Mouse (Mus musculus): ENCODE measurements around the gene Dnajc7. TPM values are rescaled to one million over a fixed set of nuclear protein-coding genes. Genes with fewer than 3 reads are reported as not detected.
"Not testable (repeated sequence)": the region's sequence is repeated elsewhere in the genome, so short reads cannot be mapped to it uniquely, and the experiment has no call there.

Gene Dnajc7
- polyA plus RNA-seq (2016; fragmentation: Nextera tagmentation; extraction: Ambion mirVana) = 282 and 288 TPM in 2 replicates

GRCm38 (mm10) chr11:100619982-100620381 is at the start of gene Dnajc7:
Gene Dnajc7 (minus strand): TSS chr11:100620168.
- WGBS = 2% methylated on average over 11 of the region's 11 CpGs
- Histone ChIP-seq H3K4me2 (peak within 1 kb of the TSS; percentile 86), H3K27ac (peak within 1 kb of the TSS; percentile 93), H3K4me3 (replicated peaks) (peak within 1 kb of the TSS; percentile 92), H3K27me3 (no peaks in the 10 kb centered on the region), H3K4me1 (replicated peaks) (peaks cover 28% of the 10 kb centered on the region), H3K36me3 (peaks cover 19% of the 10 kb centered on the region), H3K9ac (replicated peaks) (peak within 1 kb of the TSS; percentile 89), H3K9me3 (no peaks in the 10 kb centered on the region)
- no peak for ATAC-seq (ENCODE audit: insufficient number of reproducible peaks, insufficient read depth, low FRiP score, low TSS enrichment, low read depth)

- ATAC-seq (ENCODE audit: insufficient number of reproducible peaks, insufficient read depth, low FRiP score, low TSS enrichment, low read depth) = no peak
- H3K9ac ChIP-seq (replicated peaks) = no peak overlapping the region
- WGBS = 68% methylated on average over 10 of the region's 10 CpGs
- H3K27ac ChIP-seq = no peak overlapping the region
- no peaks in the 10 kb centered on the region for H3K27me3 ChIP-seq
- no peaks in the 10 kb centered on the region for H3K36me3 ChIP-seq
- H3K4me1 ChIP-seq (replicated peaks) = peaks cover 9% of the 10 kb centered on the region
- no peaks in the 10 kb centered on the region for H3K9me3 ChIP-seq
- H3K4me3 ChIP-seq (replicated peaks) = no peak overlapping the region
- no peak overlapping the region for H3K4me2 ChIP-seq
Measured at GRCm38 (mm10) chr11:100659806-100660205, 39.8 kb upstream of the Dnajc7 start.

- ATAC-seq (ENCODE audit: insufficient number of reproducible peaks, insufficient read depth, low FRiP score, low TSS enrichment, low read depth) = no peak
- Histone ChIP-seq H3K9ac (replicated peaks) (0 out of 2 replicates have a peak overlapping the region, but pooled peaks have one; percentile 18), H3K4me2 (no peak overlapping the region), H3K4me3 (replicated peaks) (no peak overlapping the region), H3K36me3 (no peaks in the 10 kb centered on the region), H3K27me3 (peaks cover 10% of the 10 kb centered on the region), H3K9me3 (no peaks in the 10 kb centered on the region), H3K4me1 (replicated peaks) (peaks cover 9% of the 10 kb centered on the region), H3K27ac (no peak overlapping the region)
- WGBS = 10% methylated on average over 6 of the region's 6 CpGs
Measured at GRCm38 (mm10) chr11:100656458-100656857, 36.5 kb upstream of the Dnajc7 start.

- ATAC-seq (ENCODE audit: insufficient number of reproducible peaks, insufficient read depth, low FRiP score, low TSS enrichment, low read depth); H3K9me3 ChIP-seq; H3K9ac ChIP-seq (replicated peaks); H3K4me3 ChIP-seq (replicated peaks); H3K36me3 ChIP-seq; H3K4me2 ChIP-seq; H3K4me1 ChIP-seq (replicated peaks); H3K27ac ChIP-seq: not testable (repeated sequence)
- 62% methylated on average over 3 of the region's 3 CpGs for WGBS
- peaks cover 18% of the 10 kb centered on the region for H3K27me3 ChIP-seq
Measured at GRCm38 (mm10) chr11:100655589-100655988, 35.6 kb upstream of the Dnajc7 start.

- no peaks in the 10 kb centered on the region for H3K36me3 ChIP-seq
- 26% methylated on average over 3 of the region's 3 CpGs for WGBS
Measured at GRCm38 (mm10) chr11:100651748-100652147, 31.8 kb upstream of the Dnajc7 start.

GRCm38 (mm10) chr11:100651205-100651604 is 31.2 kb upstream of the Dnajc7 start:
- no peak overlapping the region for H3K4me2 ChIP-seq
- H3K4me1 ChIP-seq (replicated peaks) = peaks cover 3% of the 10 kb centered on the region
- no peak for ATAC-seq (ENCODE audit: insufficient number of reproducible peaks, insufficient read depth, low FRiP score, low TSS enrichment, low read depth)
- H3K27ac ChIP-seq = no peak overlapping the region
- no peak overlapping the region for H3K4me3 ChIP-seq (replicated peaks)
- no peaks in the 10 kb centered on the region for H3K36me3 ChIP-seq
- 15% methylated on average over 8 of the region's 8 CpGs for WGBS
- H3K9me3 ChIP-seq = no peaks in the 10 kb centered on the region
- peaks cover 47% of the 10 kb centered on the region for H3K27me3 ChIP-seq
- no peak overlapping the region; the same call in 1 of the 2 replicates for H3K9ac ChIP-seq (replicated peaks)

More at GRCm38 (mm10) chr11:100651748-100652147, 31.8 kb upstream of the Dnajc7 start:
- no peak for ATAC-seq (ENCODE audit: insufficient number of reproducible peaks, insufficient read depth, low FRiP score, low TSS enrichment, low read depth)
- Histone ChIP-seq H3K4me1 (replicated peaks) (peaks cover 8% of the 10 kb centered on the region), H3K4me3 (replicated peaks) (no peak overlapping the region), H3K9me3 (no peaks in the 10 kb centered on the region), H3K27ac (no peak overlapping the region), H3K4me2 (no peak overlapping the region), H3K9ac (replicated peaks) (no peak overlapping the region), H3K27me3 (peaks cover 47% of the 10 kb centered on the region)

GRCm38 (mm10) chr11:100648405-100648804 is 28.4 kb upstream of the Dnajc7 start:
- Histone ChIP-seq H3K9ac (replicated peaks) (no peak overlapping the region), H3K27me3 (peaks cover 66% of the 10 kb centered on the region), H3K4me1 (replicated peaks) (no peaks in the 10 kb centered on the region), H3K9me3 (no peaks in the 10 kb centered on the region), H3K4me2 (no peak overlapping the region), H3K27ac (no peak overlapping the region), H3K4me3 (replicated peaks) (no peak overlapping the region), H3K36me3 (no peaks in the 10 kb centered on the region)
- no peak for ATAC-seq (ENCODE audit: insufficient number of reproducible peaks, insufficient read depth, low FRiP score, low TSS enrichment, low read depth)
- 88% methylated on average over 8 of the region's 8 CpGs for WGBS

GRCm38 (mm10) chr11:100646265-100646664 is 26.3 kb upstream of the Dnajc7 start:
- H3K9me3 ChIP-seq = no peaks in the 10 kb centered on the region
- H3K4me3 ChIP-seq (replicated peaks) = no peak overlapping the region
- peaks cover 68% of the 10 kb centered on the region for H3K27me3 ChIP-seq
- H3K9ac ChIP-seq (replicated peaks) = no peak overlapping the region
- 0% methylated on average over 1 of the region's 1 CpGs for WGBS
- no peaks in the 10 kb centered on the region for H3K4me1 ChIP-seq (replicated peaks)
- no peaks in the 10 kb centered on the region for H3K36me3 ChIP-seq
- H3K4me2 ChIP-seq = no peak overlapping the region
- H3K27ac ChIP-seq = no peak overlapping the region
- no peak for ATAC-seq (ENCODE audit: insufficient number of reproducible peaks, insufficient read depth, low FRiP score, low TSS enrichment, low read depth)

- 70% methylated on average over 15 of the region's 15 CpGs for WGBS
- no peaks in the 10 kb centered on the region for H3K36me3 ChIP-seq
- H3K4me3 ChIP-seq (replicated peaks) = no peak overlapping the region
- H3K4me1 ChIP-seq (replicated peaks) = peaks cover 9% of the 10 kb centered on the region; the same call in 1 of the 2 replicates
- no peak overlapping the region for H3K27ac ChIP-seq
- no peak overlapping the region for H3K9ac ChIP-seq (replicated peaks)
- no peak for ATAC-seq (ENCODE audit: insufficient number of reproducible peaks, insufficient read depth, low FRiP score, low TSS enrichment, low read depth)
- no peak overlapping the region for H3K4me2 ChIP-seq
- peaks cover 68% of the 10 kb centered on the region for H3K27me3 ChIP-seq
- H3K9me3 ChIP-seq = no peaks in the 10 kb centered on the region
Measured at GRCm38 (mm10) chr11:100643612-100644575, 23.9 kb upstream of the Dnajc7 start.

GRCm38 (mm10) chr11:100640159-100640906 is 20.4 kb upstream of the Dnajc7 start:
- WGBS = 8% methylated on average over 52 of the region's 52 CpGs
- H3K9me3 ChIP-seq = no peaks in the 10 kb centered on the region
- peaks cover 9% of the 10 kb centered on the region; the same call in 1 of the 2 replicates for H3K4me1 ChIP-seq (replicated peaks)
- peaks cover 72% of the 10 kb centered on the region for H3K27me3 ChIP-seq
- H3K9ac ChIP-seq (replicated peaks) = peak overlapping the region; percentile 50; the same call in 1 of the 2 replicates
- peak overlapping the region; percentile 43 for H3K4me3 ChIP-seq (replicated peaks)
- H3K4me2 ChIP-seq = peak overlapping the region; percentile 78
- ATAC-seq (ENCODE audit: insufficient number of reproducible peaks, insufficient read depth, low FRiP score, low TSS enrichment, low read depth) = no peak
- H3K36me3 ChIP-seq = no peaks in the 10 kb centered on the region
- no peak overlapping the region for H3K27ac ChIP-seq

GRCm38 (mm10) chr11:100634530-100634929 is 14.6 kb upstream of the Dnajc7 start:
- Histone ChIP-seq H3K4me1 (replicated peaks) (no peaks in the 10 kb centered on the region), H3K4me3 (replicated peaks) (no peak overlapping the region), H3K9me3 (no peaks in the 10 kb centered on the region), H3K9ac (replicated peaks) (no peak overlapping the region), H3K36me3 (no peaks in the 10 kb centered on the region), H3K27me3 (peaks cover 52% of the 10 kb centered on the region), H3K27ac (no peak overlapping the region), H3K4me2 (no peak overlapping the region)
- WGBS = 70% methylated on average over 7 of the region's 7 CpGs
- ATAC-seq (ENCODE audit: insufficient number of reproducible peaks, insufficient read depth, low FRiP score, low TSS enrichment, low read depth) = no peak

All from limb, embryonic 12.5 days (tissue).